Mouse (Mus musculus): ENCODE results near the gene Yars.
"Not testable (repeated sequence)": the region's sequence is repeated elsewhere in the genome, so short reads cannot be mapped to it uniquely, and the experiment has no call there.

Yars gene

GRCm38 (mm10) chr4:129188041-129188659, 1.4 kb upstream of the Yars start:
- no peak for DNase-seq (ENCODE audit: extremely low read depth, low read depth, low spot score)

GRCm38 (mm10) chr4:129188803-129189541, 588 bp upstream of the Yars start:
- DNase-seq (ENCODE audit: extremely low read depth, low read depth, low spot score) = no peak

- DNase-seq (ENCODE audit: extremely low read depth, low read depth, low spot score) = no peak
Measured at GRCm38 (mm10) chr4:129190538-129190937, 978 bp downstream of the Yars start.

GRCm38 (mm10) chr4:129191691-129192090, 2.1 kb downstream of the Yars start:
- DNase-seq (ENCODE audit: extremely low read depth, low read depth, low spot score) = no peak

GRCm38 (mm10) chr4:129194280-129194679, 4.7 kb downstream of the Yars start:
- no peak for DNase-seq (ENCODE audit: extremely low read depth, low read depth, low spot score)

- DNase-seq (ENCODE audit: extremely low read depth, low read depth, low spot score) = no peak
Measured at GRCm38 (mm10) chr4:129197514-129197913, 8.0 kb downstream of the Yars start.

GRCm38 (mm10) chr4:129204655-129205054, 15.1 kb downstream of the Yars start:
- no peak for DNase-seq (ENCODE audit: extremely low read depth, low read depth, low spot score)

GRCm38 (mm10) chr4:129206792-129207191, 17.2 kb downstream of the Yars start:
- DNase-seq (ENCODE audit: extremely low read depth, low read depth, low spot score) = no peak

- DNase-seq (ENCODE audit: extremely low read depth, low read depth, low spot score) = no peak
Measured at GRCm38 (mm10) chr4:129209504-129209903, 19.9 kb downstream of the Yars start.

- DNase-seq (ENCODE audit: extremely low read depth, low read depth, low spot score) = no peak
Measured at GRCm38 (mm10) chr4:129211461-129211860, 21.9 kb downstream of the Yars start.

- DNase-seq (ENCODE audit: extremely low read depth, low read depth, low spot score) = not testable (repeated sequence)
Measured at GRCm38 (mm10) chr4:129212486-129212885, 22.9 kb downstream of the Yars start.

GRCm38 (mm10) chr4:129218569-129219175, 29.1 kb downstream of the Yars start:
- DNase-seq (ENCODE audit: extremely low read depth, low read depth, low spot score) = no peak

- no peak for DNase-seq (ENCODE audit: extremely low read depth, low read depth, low spot score)
Measured at GRCm38 (mm10) chr4:129219198-129219597, 29.6 kb downstream of the Yars start.

- DNase-seq (ENCODE audit: extremely low read depth, low read depth, low spot score) = no peak
Measured at GRCm38 (mm10) chr4:129220376-129221089, 31.0 kb downstream of the Yars start.

GRCm38 (mm10) chr4:129221097-129222010, 31.8 kb downstream of the Yars start:
- DNase-seq (ENCODE audit: extremely low read depth, low read depth, low spot score) = no peak

GRCm38 (mm10) chr4:129222019-129222925, 32.7 kb downstream of the Yars start:
- DNase-seq (ENCODE audit: extremely low read depth, low read depth, low spot score) = no peak

GRCm38 (mm10) chr4:129223421-129224281, 34.1 kb downstream of the Yars start:
- no peak for DNase-seq (ENCODE audit: extremely low read depth, low read depth, low spot score)

GRCm38 (mm10) chr4:129225315-129225714, 35.8 kb downstream of the Yars start:
- DNase-seq (ENCODE audit: extremely low read depth, low read depth, low spot score) = no peak

All from fat pad, adult 2 months (tissue).